Mouse (Mus musculus): ENCODE results near the gene Svop. TPM values are rescaled to one million over a fixed set of nuclear protein-coding genes. Genes with fewer than 3 reads are reported as not detected.

The Svop gene
- polyA plus RNA-seq, 1 experiment from 2014 or later, result 0.11 TPM

DNA sequence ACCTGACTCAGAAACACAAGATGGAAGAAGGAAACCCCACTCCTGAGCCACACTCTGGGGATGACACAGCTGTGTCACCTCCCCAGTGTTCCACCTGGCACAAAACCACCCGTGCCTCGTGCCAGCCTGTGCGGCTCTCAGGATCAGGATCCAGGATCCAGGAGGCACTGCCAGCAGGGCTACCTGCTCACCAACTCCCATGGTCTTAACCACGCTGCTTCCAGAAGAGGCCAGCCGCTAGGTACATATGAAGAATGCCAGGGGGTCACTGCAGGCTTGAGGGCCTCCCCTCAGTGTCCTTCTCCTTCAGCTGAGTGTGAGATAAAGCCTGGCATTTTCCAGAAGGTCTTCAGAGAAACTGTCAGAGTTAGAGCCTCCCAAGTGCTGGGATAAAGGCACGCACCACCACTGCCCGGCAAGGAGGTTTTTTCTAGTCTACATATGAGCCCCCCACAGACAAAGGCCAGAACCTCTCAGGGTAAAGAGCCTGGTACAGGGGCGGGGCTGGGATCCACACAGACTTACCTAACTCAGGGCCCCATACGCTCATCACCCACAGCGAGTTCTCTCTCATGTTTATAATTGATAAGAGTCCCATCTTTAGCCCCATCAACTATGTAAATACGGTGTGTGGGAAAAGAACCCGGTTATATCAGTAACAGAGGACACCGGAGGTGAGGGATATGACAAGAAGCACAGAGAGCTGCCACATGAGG lies 107.2 kb downstream of the Svop start:
- Histone ChIP-seq H3K4me2 (ENCODE audit: low read length) (no peak overlapping the region), H3K4me3 (ENCODE audit: control insufficient read depth in 1 of 2, insufficient read depth in 1 of 2, low read depth in 1 of 2, low read length in 2 of 2) (no peak overlapping the region), H3K9ac (ENCODE audit: low read length) (no peak overlapping the region), H3K27ac (replicated peaks in 1 of 2; ENCODE audit: control insufficient read depth in 1 of 2, insufficient read depth in 1 of 2, low read depth in 2 of 2, low read length in 2 of 2) (no peak overlapping the region), H3K4me1 (ENCODE audit: control insufficient read depth in 2 of 2, insufficient read depth in 2 of 2, low read length in 2 of 2) (peaks cover 25 to 50% of the 10 kb centered on the region in 2 experiments), H3K27me3 (ENCODE audit: control insufficient read depth, insufficient read depth, low read length) (no peaks in the 10 kb centered on the region), H3K36me3 (ENCODE audit: control insufficient read depth, insufficient read depth, low read length) (peaks cover 32% of the 10 kb centered on the region), H3K9me3 (ENCODE audit: control insufficient read depth, low read length) (no peaks in the 10 kb centered on the region)
- WGBS, result 63% methylated on average over 13 of the region's 13 CpGs
- no peak for ATAC-seq (ENCODE audit: insufficient number of reproducible peaks, insufficient read depth, low FRiP score, low read depth)

GRCm38 (mm10) chr5:113983541-113983940 lies 107.8 kb downstream of the Svop start:
- H3K9ac ChIP-seq (ENCODE audit: low read length), result no peak overlapping the region
- no peak overlapping the region for H3K4me2 ChIP-seq (ENCODE audit: low read length)
- no peaks in the 10 kb centered on the region for H3K9me3 ChIP-seq (ENCODE audit: control insufficient read depth, low read length)
- peaks cover 29% of the 10 kb centered on the region; the same call in 1 of the 2 replicates for H3K36me3 ChIP-seq (ENCODE audit: control insufficient read depth, insufficient read depth, low read length)
- H3K4me3 ChIP-seq (ENCODE audit: control insufficient read depth in 1 of 2, insufficient read depth in 1 of 2, low read depth in 1 of 2, low read length in 2 of 2), result no peak overlapping the region
- H3K27ac ChIP-seq (replicated peaks in 1 of 2; ENCODE audit: control insufficient read depth in 1 of 2, insufficient read depth in 1 of 2, low read depth in 2 of 2, low read length in 2 of 2), result no peak overlapping the region
- 34% methylated on average over 6 of the region's 6 CpGs for whole genome bisulfite sequencing
- peaks cover 25 to 50% of the 10 kb centered on the region in 2 experiments for H3K4me1 ChIP-seq (ENCODE audit: control insufficient read depth in 2 of 2, insufficient read depth in 2 of 2, low read length in 2 of 2)
- H3K27me3 ChIP-seq (ENCODE audit: control insufficient read depth, insufficient read depth, low read length), result no peaks in the 10 kb centered on the region
- no peak for ATAC-seq (ENCODE audit: insufficient number of reproducible peaks, insufficient read depth, low FRiP score, low read depth)

GRCm38 (mm10) chr5:113981843-113982242 lies 109.5 kb downstream of the Svop start:
- Histone ChIP-seq H3K4me1 (ENCODE audit: control insufficient read depth in 2 of 2, insufficient read depth in 2 of 2, low read length in 2 of 2) (peaks cover 28 to 50% of the 10 kb centered on the region in 2 experiments), H3K36me3 (ENCODE audit: control insufficient read depth, insufficient read depth, low read length) (peaks cover 26% of the 10 kb centered on the region; the same call in 1 of the 2 replicates), H3K27me3 (ENCODE audit: control insufficient read depth, insufficient read depth, low read length) (no peaks in the 10 kb centered on the region), H3K4me2 (ENCODE audit: low read length) (no peak overlapping the region), H3K27ac (replicated peaks in 1 of 2; ENCODE audit: control insufficient read depth in 1 of 2, insufficient read depth in 1 of 2, low read depth in 2 of 2, low read length in 2 of 2) (no peak overlapping the region; a peak in 1 of 4 replicates), H3K4me3 (ENCODE audit: control insufficient read depth in 1 of 2, insufficient read depth in 1 of 2, low read depth in 1 of 2, low read length in 2 of 2) (no peak overlapping the region), H3K9me3 (ENCODE audit: control insufficient read depth, low read length) (no peaks in the 10 kb centered on the region), H3K9ac (ENCODE audit: low read length) (no peak overlapping the region)
- WGBS, result 61% methylated on average over 8 of the region's 8 CpGs
- no peak for ATAC-seq (ENCODE audit: insufficient number of reproducible peaks, insufficient read depth, low FRiP score, low read depth)

GRCm38 (mm10) chr5:113981171-113981570 lies 110.2 kb downstream of the Svop start:
- Histone ChIP-seq H3K27ac (replicated peaks in 1 of 2; ENCODE audit: control insufficient read depth in 1 of 2, insufficient read depth in 1 of 2, low read depth in 2 of 2, low read length in 2 of 2) (no peak overlapping the region), H3K4me2 (ENCODE audit: low read length) (no peak overlapping the region), H3K9me3 (ENCODE audit: control insufficient read depth, low read length) (no peaks in the 10 kb centered on the region), H3K9ac (ENCODE audit: low read length) (no peak overlapping the region), H3K4me1 (ENCODE audit: control insufficient read depth in 2 of 2, insufficient read depth in 2 of 2, low read length in 2 of 2) (peaks cover 22 to 50% of the 10 kb centered on the region in 2 experiments), H3K27me3 (ENCODE audit: control insufficient read depth, insufficient read depth, low read length) (no peaks in the 10 kb centered on the region), H3K4me3 (ENCODE audit: control insufficient read depth in 1 of 2, insufficient read depth in 1 of 2, low read depth in 1 of 2, low read length in 2 of 2) (no peak overlapping the region), H3K36me3 (ENCODE audit: control insufficient read depth, insufficient read depth, low read length) (peaks cover 26% of the 10 kb centered on the region; the same call in 1 of the 2 replicates)
- ATAC-seq (ENCODE audit: insufficient number of reproducible peaks, insufficient read depth, low FRiP score, low read depth), result no peak
- WGBS, result 83% methylated on average over 6 of the region's 6 CpGs

- WGBS, result 70% methylated on average over 1 of the region's 1 CpGs
- no peak overlapping the region for H3K27ac ChIP-seq (replicated peaks in 1 of 2; ENCODE audit: control insufficient read depth in 1 of 2, insufficient read depth in 1 of 2, low read depth in 2 of 2, low read length in 2 of 2)
- no peak overlapping the region for H3K9ac ChIP-seq (ENCODE audit: low read length)
- H3K4me2 ChIP-seq (ENCODE audit: low read length), result no peak overlapping the region
- peaks cover 26% of the 10 kb centered on the region; the same call in 1 of the 2 replicates for H3K36me3 ChIP-seq (ENCODE audit: control insufficient read depth, insufficient read depth, low read length)
- H3K9me3 ChIP-seq (ENCODE audit: control insufficient read depth, low read length), result no peaks in the 10 kb centered on the region
- H3K27me3 ChIP-seq (ENCODE audit: control insufficient read depth, insufficient read depth, low read length), result no peaks in the 10 kb centered on the region
- no peak for ATAC-seq (ENCODE audit: insufficient number of reproducible peaks, insufficient read depth, low FRiP score, low read depth)
- H3K4me3 ChIP-seq (ENCODE audit: control insufficient read depth in 1 of 2, insufficient read depth in 1 of 2, low read depth in 1 of 2, low read length in 2 of 2), result no peak overlapping the region
- H3K4me1 ChIP-seq (ENCODE audit: control insufficient read depth in 2 of 2, insufficient read depth in 2 of 2, low read length in 2 of 2), result peaks cover 23 to 50% of the 10 kb centered on the region in 2 experiments
Observed at GRCm38 (mm10) chr5:113980511-113980910, 110.9 kb downstream of the Svop start.

GRCm38 (mm10) chr5:113977309-113977708 lies 114.1 kb downstream of the Svop start:
- 0 out of 2 replicates have a peak, but pooled peaks cover 14% of the 10 kb centered on the region for H3K36me3 ChIP-seq (ENCODE audit: control insufficient read depth, insufficient read depth, low read length)
- no peaks in the 10 kb centered on the region for H3K9me3 ChIP-seq (ENCODE audit: control insufficient read depth, low read length)
- ATAC-seq (ENCODE audit: insufficient number of reproducible peaks, insufficient read depth, low FRiP score, low read depth), result no peak
- H3K27ac ChIP-seq (replicated peaks in 1 of 2; ENCODE audit: control insufficient read depth in 1 of 2, insufficient read depth in 1 of 2, low read depth in 2 of 2, low read length in 2 of 2), result 0 out of 4 replicates have a peak overlapping the region, but pooled peaks of 1 of the 2 experiments have one; percentile 12
- H3K27me3 ChIP-seq (ENCODE audit: control insufficient read depth, insufficient read depth, low read length), result no peaks in the 10 kb centered on the region
- H3K4me3 ChIP-seq (ENCODE audit: control insufficient read depth in 1 of 2, insufficient read depth in 1 of 2, low read depth in 1 of 2, low read length in 2 of 2), result no peak overlapping the region
- no peak overlapping the region for H3K9ac ChIP-seq (ENCODE audit: low read length)
- H3K4me1 ChIP-seq (ENCODE audit: control insufficient read depth in 2 of 2, insufficient read depth in 2 of 2, low read length in 2 of 2), result peaks cover 37 to 63% of the 10 kb centered on the region in 2 experiments
- H3K4me2 ChIP-seq (ENCODE audit: low read length), result no peak overlapping the region
- 76% methylated on average over 8 of the region's 8 CpGs for WGBS

All from heart, embryonic 14.5 days (tissue).